Mouse (Mus musculus) spleen, adult 2 months (tissue): ENCODE data around the gene Tnn. TPM values are rescaled to one million over a fixed set of nuclear protein-coding genes. Genes with fewer than 3 reads are reported as not detected.

Source experiments
- DNase-seq, 2 experiments: peaks; one replicate each; pipeline versions ENCODE4 v3.0.0 to v3.0.0-alpha.2; 2012 to 2021; ENCODE audit warnings: low spot score in 2 of 2, low read depth in 1 of 2
- H3K27ac ChIP-seq: fragments of 200-500 bp; 2 replicates; pipeline ENCODE4 v1.5.1; 2012; ENCODE audit warnings: low read length, inconsistent platforms; ENCODE audit not compliant: insufficient read depth
- H3K27me3 ChIP-seq: fragments of 200-500 bp; 2 replicates; pipeline ENCODE4 v1.6.1; 2012; ENCODE audit warnings: mild to moderate bottlenecking, moderate library complexity, low read length, inconsistent platforms; ENCODE audit not compliant: control insufficient read depth, insufficient read depth
- H3K36me3 ChIP-seq: fragments of 200-500 bp; 2 replicates; pipeline ENCODE4 v1.6.1; 2012; ENCODE audit warnings: mild to moderate bottlenecking, low read length, inconsistent platforms; ENCODE audit not compliant: control insufficient read depth, insufficient read depth
- H3K4me1 ChIP-seq: fragments of 200-500 bp; 2 replicates; pipeline ENCODE4 v1.6.1; 2011; ENCODE audit warnings: inconsistent platforms; ENCODE audit not compliant: control insufficient read depth, insufficient read depth, insufficient read length
- H3K4me3 ChIP-seq: fragments of 200-500 bp; 2 replicates; pipeline ENCODE4 v1.5.1; 2011; ENCODE audit warnings: mild to moderate bottlenecking, inconsistent platforms; ENCODE audit not compliant: insufficient read depth, insufficient read length; ENCODE audit errors: extremely low read depth
- CTCF ChIP-seq: fragments of 200-500 bp; IDR thresholded peaks from 2 replicates; pipeline ENCODE4 v1.5.1; 2011; ENCODE audit warnings: mild to moderate bottlenecking, inconsistent platforms; ENCODE audit not compliant: insufficient read depth, insufficient read length, insufficient replicate concordance; ENCODE audit errors: extremely low read depth
- POLR2A ChIP-seq: fragments of 200-500 bp; IDR thresholded peaks from 2 replicates; pipeline ENCODE4 v1.6.1; 2011; ENCODE audit warnings: low read depth, low read length, inconsistent platforms
- WGBS: fragments of 180-500 bp; shearing (Covaris S2); methylation state at CpG from one replicate; pipeline ENCODE4 v1.1.7; 2018; 5-methylcytosine and 5-hydroxymethylcytosine counted together
- polyA plus RNA-seq: library from polyadenylated mRNA; depleted of rRNA; stranded (reverse); fragments of >200 nt; gene quantifications from 2 replicates; pipeline ENCODE4 v1.2.3, GENCODE M21; 2012

Tnn gene
- polyA plus RNA-seq, 1 experiment, result 1.6 TPM

DNA sequence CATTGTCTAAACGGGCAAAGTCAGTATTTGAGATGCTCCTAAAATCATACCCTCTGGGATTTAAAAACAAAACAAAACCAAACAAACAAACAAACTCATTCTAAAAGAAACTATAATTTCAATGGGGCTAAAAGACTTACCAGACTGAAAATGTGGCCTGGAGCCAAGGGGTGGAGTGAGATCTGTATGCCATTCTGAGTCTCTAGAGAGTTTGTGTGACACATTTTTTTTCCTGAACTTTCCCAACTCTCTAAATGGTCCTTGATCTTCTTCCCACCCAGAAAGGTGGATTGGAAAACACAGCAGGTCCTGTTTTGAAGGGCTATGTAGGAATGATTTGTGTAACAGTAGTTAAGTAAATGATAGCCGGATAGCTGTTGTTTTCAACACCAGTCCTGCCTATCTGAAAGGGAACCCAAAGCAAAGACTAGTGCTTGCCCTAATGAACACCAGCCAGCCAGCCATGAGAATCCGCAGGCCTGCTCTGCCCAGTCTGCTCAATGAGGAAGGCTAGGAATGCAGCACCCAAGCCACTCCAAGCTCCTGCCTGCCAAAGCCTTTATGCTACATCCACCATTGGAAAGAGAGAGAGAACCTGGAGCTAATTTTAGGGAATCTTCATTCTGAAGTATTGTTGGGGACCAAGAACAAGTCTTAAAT is 108.2 kb downstream of the Tnn start:
- Histone ChIP-seq H3K27ac (peak overlapping the region; percentile 94), H3K4me3 (peak overlapping the region; percentile 82), H3K27me3 (no peaks in the 10 kb centered on the region), H3K36me3 (peaks cover 1% of the 10 kb centered on the region; the same call in 1 of the 2 replicates), H3K4me1 (peaks cover 16% of the 10 kb centered on the region; the same call in 1 of the 2 replicates)
- TF ChIP-seq CTCF (no peak), POLR2A (no peak)
- 10% methylated on average over 3 of the region's 3 CpGs for WGBS
- no peak for DNase-seq

DNA sequence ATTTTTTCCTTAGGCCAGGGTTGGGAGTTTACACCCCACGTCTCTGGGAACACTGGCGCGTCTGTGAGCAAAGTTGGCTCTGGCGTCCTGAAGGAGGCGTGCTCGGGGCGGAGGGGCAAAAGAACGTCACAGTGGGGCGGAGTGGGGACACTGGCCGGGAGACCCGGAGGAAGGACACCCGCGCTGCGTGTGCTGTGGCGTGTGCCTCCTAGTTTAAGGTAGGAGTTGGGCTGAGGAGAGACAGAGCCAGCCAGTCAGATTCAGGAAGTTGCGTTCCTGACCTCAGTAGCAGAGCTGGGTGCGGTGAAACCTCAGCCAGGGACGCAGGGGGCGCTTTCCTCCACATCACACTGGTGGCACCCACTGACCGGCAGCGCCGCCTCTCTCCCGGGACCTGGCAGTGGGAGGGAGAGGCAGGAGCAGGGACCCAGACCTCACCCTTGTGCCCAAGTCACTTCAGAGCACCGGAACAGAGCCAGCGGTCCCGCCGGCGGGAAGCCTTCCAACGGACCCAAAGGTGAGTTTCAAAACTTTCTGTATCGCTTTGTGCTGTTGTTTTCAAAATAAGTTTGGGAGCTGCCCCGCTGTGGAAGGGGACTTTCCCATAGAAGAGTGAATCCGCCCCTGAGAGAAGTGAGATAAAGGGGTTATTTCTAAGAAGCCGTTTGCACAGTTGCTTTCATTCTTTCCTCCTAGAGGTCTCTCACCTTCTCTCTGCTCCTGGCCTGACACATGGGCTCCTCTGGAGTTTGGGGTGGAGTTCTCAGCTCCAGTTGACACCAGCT is 109.0 kb downstream of the Tnn start, which contains the start of gene 4930523C07Rik:
Gene 4930523C07Rik, plus strand, starts transcription at position 146 of the 785 bp plus-strand sequence.
- no peaks in the 10 kb centered on the region for H3K27me3 ChIP-seq
- peak within 1 kb of the TSS; percentile 82 for H3K4me3 ChIP-seq
- DNase-seq, result peak; percentile 69 to 82
- WGBS, result under 1% methylated on average over 33 of the region's 33 CpGs
- peak within 1 kb of the TSS; percentile 94 for H3K27ac ChIP-seq
- H3K4me1 ChIP-seq, result peaks cover 13% of the 10 kb centered on the region
- H3K36me3 ChIP-seq, result no peaks in the 10 kb centered on the region
- TF ChIP-seq CTCF (no peak; the same call in 1 of the 2 replicates), POLR2A (peak; percentile 49)

DNA sequence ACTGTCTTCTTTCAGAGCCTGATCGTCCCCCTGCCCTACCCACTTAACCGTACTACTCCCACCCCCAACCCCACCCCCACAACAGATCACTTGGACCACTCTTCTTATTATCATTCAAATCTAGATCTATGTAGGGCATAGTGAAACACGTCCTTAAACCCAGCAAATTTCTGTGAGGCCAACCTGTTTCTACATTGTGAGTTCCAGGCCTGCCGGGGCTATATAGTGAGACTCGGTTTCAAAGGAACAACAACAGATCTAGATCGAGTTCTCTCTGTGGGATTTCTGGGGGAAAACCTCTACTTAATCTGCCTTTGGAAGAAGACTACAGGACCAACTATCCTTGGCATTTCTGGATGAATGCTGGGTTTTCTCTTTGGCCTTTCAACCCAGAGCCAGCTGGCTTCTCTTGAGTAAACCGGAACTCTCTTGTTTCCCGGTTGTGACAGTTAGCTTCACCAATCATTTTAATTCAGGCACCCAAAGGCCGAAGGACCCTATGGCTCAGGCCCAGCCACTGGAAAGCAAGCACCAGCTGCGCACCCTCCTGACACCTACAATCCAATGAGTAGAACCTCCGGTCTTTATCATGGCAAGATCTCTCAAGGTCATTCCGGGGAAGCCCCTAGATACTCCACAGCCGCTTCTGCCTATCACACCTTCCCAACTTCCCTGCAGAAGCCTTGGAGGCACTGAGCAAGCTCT is 110.0 kb downstream of the Tnn start:
- TF ChIP-seq CTCF (no peak), POLR2A (no peak)
- Histone ChIP-seq H3K27ac (peak overlapping the region; percentile 94), H3K36me3 (no peaks in the 10 kb centered on the region), H3K4me1 (peaks cover 6% of the 10 kb centered on the region), H3K27me3 (no peaks in the 10 kb centered on the region), H3K4me3 (0 out of 2 replicates have a peak overlapping the region, but pooled peaks have one; percentile 82)
- WGBS, result 82% methylated on average over 13 of the region's 13 CpGs
- no peak for DNase-seq

- no peak overlapping the region for H3K4me3 ChIP-seq
- no peaks in the 10 kb centered on the region for H3K36me3 ChIP-seq
- 85% methylated on average over 7 of the region's 7 CpGs for WGBS
- no peaks in the 10 kb centered on the region; the same call in none of the 2 replicates for H3K4me1 ChIP-seq
- no peak for DNase-seq
- H3K27ac ChIP-seq, result no peak overlapping the region
- H3K27me3 ChIP-seq, result no peaks in the 10 kb centered on the region
- TF ChIP-seq CTCF (no peak), POLR2A (no peak)
These were observed 111.0 kb downstream of the Tnn start for GRCm38 (mm10) chr1:160042351-160042750.

DNA sequence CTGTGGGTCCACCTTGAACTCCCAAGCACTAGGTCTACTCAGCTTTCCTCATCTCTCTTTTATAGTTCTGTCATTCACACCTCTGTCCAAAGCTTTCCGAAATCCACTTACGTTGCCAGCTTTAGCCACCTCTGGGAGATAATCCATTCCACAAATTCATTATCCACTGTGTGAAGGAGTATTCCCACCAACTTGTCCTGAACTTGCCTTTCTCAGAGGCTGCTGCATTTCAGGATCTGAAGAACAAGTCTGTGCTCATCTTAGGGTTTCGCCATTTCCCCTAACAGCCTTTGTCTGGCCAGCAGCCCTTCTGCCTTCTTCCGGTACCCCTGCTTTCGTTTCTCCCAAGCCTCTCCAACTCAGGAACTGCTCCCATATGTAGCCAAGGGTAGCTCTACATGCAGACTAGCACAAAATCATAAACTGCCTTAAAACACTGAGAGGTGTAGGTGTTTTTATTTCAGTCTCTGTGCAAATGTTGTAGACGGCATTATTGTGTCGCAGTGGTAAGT is 112.1 kb downstream of the Tnn start:
- no peaks in the 10 kb centered on the region for H3K36me3 ChIP-seq
- no peaks in the 10 kb centered on the region for H3K27me3 ChIP-seq
- WGBS, result 89% methylated on average over 7 of the region's 7 CpGs
- H3K4me3 ChIP-seq, result no peak overlapping the region
- TF ChIP-seq CTCF (no peak), POLR2A (no peak)
- no peak for DNase-seq
- H3K4me1 ChIP-seq, result peaks cover 8% of the 10 kb centered on the region
- H3K27ac ChIP-seq, result no peak overlapping the region; the same call in 1 of the 2 replicates

GRCm38 (mm10) chr1:160039951-160040645 is 113.3 kb downstream of the Tnn start:
- Histone ChIP-seq H3K4me1 (peaks cover 8% of the 10 kb centered on the region), H3K27ac (no peak overlapping the region), H3K4me3 (no peak overlapping the region), H3K36me3 (no peaks in the 10 kb centered on the region), H3K27me3 (no peaks in the 10 kb centered on the region)
- 70% methylated on average over 7 of the region's 7 CpGs for WGBS
- no peak for DNase-seq
- TF ChIP-seq POLR2A (no peak), CTCF (no peak)
